Mouse (Mus musculus): Measurements from ENCODE around the gene Bcat1.

Gene Bcat1

DNA sequence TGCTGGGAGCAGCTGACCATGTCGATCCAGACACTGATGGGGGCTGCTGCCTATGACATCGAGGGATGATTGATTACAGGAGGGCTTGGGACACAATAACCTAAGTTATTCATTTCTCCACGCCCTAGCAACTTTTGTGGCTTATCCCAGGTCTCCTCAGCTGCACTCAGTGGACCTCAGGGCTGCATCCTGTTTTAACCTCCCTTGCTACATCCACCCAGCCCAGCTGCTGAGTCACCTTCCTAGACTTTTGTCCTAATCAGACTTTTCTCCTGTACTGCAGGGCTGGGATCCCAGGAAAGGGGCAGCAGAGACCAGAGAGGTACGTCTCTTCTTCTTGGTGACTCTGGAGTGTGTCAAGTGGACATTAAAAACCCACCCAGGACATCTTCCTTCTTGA, 19.9 kb downstream of the Bcat1 start:
- no peak for DNase-seq (ENCODE audit: low spot score)

DNA sequence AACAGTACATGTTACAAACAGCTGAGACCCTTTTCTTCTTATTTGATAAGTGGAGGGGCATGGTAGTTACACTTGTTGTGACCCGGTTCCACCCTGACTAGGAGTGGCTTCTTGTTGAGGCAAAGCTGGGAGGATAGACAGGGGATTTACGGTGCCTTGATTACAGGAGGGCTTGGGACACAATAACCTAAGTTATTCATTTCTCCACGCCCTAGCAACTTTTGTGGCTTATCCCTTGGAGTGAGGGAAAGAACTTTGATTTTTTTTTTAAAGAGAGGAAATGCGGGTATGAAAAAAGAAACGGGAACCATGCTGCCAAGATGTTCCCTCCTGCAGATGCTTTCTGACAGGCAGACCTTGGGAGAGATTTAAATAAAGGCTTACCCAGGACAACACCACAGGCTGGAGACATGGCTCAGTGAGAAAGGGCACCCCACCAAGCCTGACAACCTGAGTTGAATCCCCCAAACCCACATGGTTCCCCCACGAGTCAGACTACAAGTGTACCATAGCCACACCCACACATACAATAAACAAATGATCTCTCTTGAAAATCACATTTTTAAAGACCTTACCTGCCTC, 20.6 kb downstream of the Bcat1 start:
- DNase-seq (ENCODE audit: low spot score) = no peak

DNA sequence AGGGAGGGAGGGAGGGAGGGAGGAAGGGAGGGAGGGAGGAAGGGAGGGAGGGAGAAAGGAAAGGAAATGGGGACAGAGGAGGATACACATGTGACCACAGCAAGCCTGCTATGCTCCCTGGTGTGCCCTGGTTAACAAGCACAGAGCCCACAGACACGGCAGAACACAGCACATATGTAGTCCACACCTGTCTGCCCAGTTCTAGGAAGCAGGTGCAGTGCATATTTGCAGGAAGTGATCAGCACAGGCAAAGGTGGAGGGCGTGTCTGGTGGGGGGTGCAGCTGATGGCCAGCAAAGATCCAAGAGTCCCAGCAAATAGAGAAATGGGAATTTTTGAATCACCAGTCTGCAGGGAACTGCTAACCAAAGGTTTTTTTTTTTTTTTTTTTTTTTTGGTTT, 23.3 kb downstream of the Bcat1 start:
- DNase-seq (ENCODE audit: low spot score) = no peak

DNA sequence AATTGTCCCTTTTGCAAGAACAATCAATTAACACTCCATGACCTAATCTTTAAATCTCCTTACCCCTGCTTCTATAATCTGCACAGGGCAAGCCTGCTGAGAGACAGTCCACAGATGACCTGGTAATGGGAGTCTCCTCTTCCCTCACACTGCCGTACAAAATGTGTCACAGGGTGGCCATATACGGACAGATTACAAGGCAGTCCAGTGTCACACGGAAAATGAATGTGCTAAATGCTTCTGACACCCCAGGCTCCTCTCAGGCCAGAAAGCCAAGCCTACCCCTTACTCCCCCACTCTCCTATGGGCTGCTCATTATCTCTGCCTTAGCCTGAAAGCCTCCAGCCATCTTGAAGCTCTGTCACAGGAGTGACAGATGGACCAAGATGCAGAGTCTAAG, 25.1 kb downstream of the Bcat1 start:
- DNase-seq (ENCODE audit: low spot score) = no peak

DNA sequence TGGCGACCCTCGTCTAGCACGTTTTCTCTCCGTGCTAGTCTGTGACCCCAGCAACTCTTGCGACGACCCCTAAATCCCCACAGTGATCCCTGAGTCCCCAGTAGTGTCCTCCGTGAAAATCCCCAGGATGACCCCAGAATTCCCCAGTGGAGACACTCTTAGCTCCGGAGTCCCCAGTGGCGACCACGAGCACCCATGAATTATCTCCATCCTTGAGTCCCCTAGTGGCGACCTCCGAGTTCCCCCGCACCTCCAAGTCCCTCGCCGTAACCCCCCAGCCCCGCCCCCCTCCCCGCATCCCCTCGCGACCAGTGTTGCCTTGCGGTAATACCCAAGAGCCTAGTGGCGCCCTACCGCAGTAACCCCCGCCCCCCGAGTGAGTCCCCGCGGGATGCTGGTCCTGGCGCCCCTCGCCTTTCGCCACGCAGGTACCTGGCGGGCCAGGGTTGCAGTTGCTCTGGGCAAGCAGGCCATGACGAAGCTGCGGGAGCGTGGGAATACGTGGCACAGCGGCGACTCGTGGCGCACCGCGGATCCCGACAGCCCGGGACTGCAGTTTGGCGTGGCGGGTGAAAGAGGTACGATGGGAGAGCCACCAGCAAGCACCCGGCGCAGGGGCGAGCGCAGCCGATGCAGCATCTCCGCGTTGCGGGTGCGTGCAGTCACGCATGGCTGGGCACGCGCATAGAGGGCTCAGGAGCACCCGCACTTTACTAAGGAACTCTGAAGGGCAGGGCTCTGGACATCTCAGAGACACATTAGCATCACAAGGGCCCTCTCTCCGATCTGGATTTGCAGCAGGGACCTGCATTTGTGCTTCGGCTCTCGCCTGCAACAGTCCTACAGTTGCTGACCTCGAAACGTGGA, 27.6 kb downstream of the Bcat1 start:
- peak; percentile 41 for DNase-seq (ENCODE audit: low spot score)

DNA sequence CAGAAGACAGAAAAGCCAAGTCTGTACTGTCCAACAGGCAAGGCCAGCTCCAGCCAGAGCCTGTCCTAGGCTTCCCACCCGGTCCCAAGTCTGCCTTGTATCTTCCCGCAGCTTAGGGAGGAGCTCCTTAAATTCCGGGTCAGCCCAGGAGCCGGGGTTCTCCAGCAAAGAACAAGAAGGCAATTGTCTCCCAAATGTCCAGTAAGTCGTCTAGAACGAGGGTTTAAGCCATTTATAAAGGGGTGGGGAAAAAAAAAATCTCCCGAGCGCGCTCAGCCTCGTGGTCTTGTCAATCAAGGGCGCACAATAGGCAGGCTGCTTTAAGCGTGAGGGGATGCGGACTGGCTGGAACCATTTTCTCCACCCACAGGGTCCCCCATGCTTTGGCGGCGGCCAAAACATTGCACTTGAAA, 28.5 kb downstream of the Bcat1 start:
- peak; percentile 46 for DNase-seq (ENCODE audit: low spot score)

DNA sequence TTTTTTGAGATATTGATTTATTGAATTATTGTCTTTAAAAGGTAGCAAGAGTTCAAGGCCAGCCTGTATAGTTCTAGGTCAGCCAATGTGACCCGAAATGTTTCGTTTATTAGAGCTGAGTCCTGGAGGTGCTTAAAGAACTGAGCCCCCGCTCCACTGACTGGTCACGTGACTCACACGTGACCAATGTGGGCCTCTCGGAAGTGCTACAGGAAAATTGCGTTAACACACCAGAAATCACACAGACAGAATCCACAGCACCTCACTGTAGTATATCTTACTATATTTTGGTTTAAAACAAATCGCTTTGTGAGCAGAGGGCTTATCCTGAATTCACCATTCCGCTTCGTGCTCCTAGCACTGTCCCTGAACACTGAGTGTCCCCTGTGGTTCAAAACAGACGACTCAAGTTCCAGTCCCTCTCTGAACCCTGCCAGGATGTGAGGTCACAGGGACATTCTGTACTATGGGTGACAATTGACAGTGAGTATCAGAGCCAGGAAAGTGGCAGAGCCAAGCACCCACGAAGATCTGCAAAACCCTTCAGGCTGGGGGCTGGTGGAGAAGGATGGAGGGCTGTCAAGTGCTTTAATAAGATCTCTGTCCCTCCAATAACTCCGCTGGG, 29.6 kb downstream of the Bcat1 start:
- DNase-seq (ENCODE audit: low spot score) = peak; percentile 39

DNA sequence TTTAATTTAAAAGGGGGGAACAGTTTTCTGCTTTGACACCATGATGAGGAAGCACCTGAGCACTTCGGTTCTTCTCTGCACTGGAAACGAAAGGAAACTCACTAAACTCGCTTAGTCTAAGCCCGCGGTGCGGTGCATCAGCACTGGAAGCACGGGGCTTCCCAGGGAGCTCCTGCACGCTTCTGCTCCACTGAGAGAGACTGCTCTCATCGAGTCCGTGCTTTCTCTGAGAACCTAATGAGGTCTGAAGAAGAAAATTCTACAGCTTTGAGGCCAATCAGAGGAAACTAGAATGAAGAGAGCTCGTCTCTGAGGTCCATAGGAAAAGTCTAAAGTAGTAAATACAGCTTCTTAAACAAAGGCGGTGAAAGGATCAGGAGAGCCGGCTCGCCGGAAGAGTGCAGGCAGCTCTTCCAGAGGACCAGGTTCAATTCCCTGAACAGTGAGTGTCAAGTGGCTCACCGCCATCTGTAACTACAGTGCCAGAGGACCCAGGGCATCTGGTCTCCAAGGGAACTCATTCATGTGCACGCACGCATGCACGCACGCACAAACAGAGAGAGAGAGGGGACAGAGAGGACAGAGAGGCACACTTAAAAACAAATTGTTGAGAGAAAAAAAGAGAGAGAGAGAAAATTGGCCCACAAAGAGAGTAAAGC, 30.9 kb downstream of the Bcat1 start:
- no peak for DNase-seq (ENCODE audit: low spot score)

DNA sequence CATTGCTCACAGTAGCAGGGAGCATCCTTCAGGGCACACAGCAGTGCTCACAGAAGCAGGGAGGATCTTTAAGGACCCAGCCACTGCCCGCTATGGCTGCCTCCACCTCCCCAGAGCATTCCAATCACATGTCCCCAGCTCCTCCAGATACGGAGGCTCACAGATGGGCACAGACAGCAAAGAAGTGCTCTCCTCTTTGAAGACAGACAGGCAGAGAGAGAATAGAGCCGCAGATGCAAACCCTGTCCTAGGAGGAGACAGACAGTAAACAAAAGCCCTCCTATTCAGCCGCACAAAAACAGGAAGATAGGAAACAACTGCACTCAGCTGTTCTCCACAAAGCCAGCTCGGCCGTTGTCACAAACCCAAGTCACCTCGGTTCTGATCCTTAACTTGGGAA, 35.3 kb downstream of the Bcat1 start:
- no peak for DNase-seq (ENCODE audit: low spot score)

DNA sequence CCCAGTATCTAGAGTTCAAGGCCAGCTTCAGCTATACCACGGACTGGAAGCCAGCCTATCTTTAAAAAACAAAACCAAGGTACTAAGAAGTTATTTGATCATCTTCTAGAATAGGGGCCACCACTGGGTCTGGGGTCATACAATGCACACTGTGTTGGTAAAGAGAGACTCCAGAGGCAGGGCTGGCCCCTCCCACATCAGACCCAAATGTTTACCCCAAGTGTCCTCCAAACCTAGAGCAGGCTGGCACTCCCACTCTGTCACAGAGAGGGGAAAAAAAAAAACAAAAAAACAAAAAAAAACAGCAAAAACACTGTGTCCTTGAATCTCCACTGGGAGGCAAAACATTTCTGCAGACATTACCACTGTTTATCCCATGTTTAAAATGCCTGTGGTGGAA, 38.4 kb downstream of the Bcat1 start:
- DNase-seq (ENCODE audit: low spot score) = no peak

DNA sequence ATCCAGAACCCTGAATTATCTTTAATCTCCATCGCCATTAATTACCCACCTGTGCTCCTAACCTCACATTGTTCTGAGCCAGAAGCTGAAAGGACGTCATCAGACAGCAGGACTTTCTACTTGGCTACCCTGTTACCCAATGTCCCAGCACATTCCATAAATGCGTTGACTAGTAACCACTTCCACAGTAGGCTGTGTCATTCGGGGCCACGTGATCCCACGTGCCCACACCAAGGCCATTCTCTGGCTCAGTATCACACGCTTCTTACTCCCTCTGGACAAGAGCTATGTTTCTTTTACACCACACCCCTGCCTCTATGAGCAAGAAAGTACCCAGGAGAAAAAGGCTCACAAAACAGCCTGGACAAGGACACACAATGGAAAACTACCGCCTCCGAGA, 40.6 kb downstream of the Bcat1 start:
- DNase-seq (ENCODE audit: low spot score) = no peak

DNA sequence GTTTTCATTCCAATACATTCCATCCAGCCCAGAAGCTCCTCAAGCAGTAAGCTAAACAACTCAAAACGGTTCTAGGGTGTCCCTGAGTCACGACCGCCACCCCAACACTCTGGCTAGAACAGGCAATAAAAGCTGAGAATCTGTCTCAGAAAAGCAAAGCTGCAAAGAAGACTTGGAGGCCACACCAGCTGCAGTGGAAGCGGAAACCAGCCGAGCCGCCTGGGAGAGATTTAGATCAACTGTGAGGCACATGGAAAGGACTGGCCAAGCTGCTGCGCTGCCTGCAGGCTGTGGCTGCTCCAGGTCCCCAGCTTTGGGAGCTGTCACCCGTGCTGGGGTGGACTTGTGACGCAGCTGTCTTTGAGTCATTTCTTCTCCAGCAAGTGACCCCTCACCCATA, 45.4 kb downstream of the Bcat1 start:
- DNase-seq (ENCODE audit: low spot score) = no peak

DNA sequence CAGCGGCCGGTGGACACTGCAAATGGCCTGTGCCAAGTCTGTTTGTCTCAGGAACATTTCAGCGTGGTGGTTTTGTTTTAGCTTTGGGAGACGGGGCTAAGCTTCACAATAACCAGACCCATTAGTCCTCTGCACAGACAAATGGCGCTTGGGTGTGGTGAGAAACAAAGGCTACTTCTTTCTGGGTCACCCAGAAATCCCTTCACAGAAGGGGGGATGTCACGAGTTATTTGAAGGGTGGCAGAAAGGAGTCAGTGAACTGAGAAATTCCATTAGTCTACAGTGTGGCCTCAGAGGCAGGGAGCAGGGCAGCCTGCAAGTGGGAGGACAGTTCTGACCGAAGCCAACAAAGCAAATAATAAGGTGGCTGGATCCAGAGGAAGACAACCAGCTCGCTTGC, 52.0 kb downstream of the Bcat1 start:
- DNase-seq (ENCODE audit: low spot score) = no peak

DNA sequence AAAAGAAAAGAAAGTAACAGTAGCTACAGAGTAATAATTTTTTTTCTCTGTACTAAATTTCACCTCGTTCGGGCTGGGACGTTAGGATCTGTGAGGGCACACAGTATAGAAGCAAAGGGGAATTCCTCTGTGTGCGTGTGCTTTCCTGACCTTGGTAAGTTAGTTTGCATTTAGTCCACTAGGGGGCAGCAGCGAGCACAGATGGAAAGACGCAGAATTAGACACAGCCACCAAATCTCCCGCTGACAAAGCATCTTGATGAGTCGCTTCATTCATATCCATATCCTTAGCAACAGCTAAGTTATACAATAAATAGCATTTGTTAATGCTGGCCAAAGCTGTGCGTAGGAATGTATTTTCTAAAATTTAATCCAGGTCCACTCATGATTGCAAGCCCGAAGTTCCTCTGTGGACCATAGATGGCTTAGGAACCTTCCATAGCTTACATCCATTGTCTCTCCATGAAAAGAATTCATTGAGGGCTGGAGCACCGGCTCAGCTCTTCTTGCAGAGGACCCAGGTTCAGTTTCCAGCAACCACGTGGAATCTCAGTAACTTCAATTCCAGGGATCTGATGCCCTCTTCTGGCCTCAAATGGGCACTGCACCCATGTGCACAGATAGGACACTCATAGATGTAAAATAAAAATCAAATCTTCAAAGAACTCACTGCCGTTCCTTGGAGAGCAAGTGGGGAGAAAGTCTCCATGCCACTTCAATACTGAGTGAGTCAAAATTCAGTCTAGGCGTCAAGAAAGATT, 52.8 kb downstream of the Bcat1 start:
- DNase-seq (ENCODE audit: low spot score) = peak; percentile 51

DNA sequence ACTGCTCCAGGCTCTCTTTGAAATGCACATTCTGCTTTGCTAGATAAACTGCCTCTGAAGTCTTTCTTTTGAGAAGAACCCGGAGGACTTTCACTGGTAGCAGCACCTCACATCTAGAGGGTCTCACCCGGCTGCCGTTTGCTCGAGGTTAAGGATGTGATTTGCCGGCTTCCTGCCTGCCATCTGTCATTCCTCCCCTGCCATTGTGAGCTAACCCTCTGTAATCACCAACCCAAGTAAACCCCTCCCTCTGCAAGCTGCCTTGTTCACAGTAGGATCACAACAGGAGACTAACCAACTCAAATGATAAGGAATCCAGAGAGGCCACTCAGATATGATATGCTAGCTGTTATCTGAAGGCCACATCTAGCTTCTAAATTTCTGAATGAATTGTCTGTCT, 53.6 kb downstream of the Bcat1 start:
- no peak for DNase-seq (ENCODE audit: low spot score)

DNA sequence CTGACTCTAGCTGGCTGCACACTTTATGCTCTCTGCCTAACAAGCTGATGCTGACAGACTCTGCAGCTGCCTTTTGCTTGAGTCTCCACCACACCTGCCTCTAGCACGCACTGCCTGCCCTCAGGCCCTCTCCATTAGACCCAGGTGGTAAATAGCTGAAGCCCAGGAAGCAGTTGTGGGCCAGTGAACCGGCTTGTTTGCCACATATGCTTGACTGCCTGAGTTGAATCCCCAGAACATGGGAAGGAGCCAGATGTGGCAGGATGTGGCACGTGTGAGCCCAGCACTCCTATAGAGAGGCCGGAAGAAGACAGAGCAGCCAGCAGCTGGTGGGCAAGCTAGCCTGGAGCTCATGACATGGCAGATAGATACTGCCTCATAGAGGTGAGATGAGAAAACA, 55.4 kb downstream of the Bcat1 start:
- no peak for DNase-seq (ENCODE audit: low spot score)

DNA sequence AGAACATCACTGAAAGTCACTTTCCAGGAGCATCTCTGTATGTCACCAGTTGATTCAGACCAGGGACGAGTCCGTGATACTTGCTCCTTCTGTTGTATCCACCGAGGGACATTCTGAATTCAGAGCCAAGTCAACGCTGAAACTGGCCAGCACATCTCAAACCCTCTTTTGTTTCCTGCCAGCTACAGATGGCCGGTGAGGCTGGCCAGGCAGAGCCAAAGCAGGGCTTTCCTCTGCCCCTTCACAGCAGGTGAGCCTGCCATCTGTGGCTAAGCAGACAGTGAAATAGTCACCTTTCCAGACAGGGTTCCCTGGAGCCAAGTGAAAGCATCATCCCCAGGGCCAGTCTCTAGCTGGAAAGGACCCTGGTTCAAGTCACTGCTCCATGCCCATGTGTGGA, 57.7 kb downstream of the Bcat1 start:
- DNase-seq (ENCODE audit: low spot score) = no peak

DNA sequence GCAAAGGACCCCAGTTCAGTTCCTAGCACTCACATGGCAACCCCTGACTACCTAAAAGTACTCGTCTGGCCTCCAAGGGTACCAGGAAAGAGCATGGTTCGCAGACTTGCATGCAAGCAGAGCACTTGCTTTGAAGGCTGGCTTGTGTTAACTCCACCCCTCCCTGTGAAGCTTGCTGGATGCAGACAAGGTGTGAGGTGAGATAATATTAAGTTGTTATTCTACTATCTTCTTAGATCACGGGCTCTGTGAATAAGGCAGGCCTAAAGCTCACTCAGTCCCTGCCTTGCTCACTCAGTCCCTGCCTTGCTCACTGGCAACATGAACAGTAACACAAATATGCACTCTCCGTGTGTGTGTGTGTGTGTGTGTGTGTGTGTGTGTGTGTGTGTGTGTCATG, 58.5 kb downstream of the Bcat1 start:
- DNase-seq (ENCODE audit: low spot score) = no peak

DNA sequence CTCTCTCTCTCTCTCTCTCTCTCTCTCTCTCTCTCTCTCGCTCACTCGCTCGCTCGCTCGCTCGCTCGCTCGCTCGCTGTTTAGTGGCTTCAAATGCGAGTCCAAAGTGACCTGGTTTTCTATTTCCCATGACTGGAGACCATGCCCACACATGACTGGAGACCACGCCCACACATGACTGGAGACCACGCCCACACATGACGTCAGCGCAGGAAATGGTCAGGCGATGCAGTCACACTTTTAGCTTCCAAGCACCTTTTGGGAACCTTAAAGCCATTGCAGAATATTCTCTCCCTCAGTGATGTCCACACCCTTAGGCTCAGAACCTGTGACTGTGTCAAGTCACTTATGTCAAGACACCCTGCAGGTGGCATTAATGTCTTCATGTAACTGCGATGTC, 59.3 kb downstream of the Bcat1 start:
- DNase-seq (ENCODE audit: low spot score) = no peak

DNA sequence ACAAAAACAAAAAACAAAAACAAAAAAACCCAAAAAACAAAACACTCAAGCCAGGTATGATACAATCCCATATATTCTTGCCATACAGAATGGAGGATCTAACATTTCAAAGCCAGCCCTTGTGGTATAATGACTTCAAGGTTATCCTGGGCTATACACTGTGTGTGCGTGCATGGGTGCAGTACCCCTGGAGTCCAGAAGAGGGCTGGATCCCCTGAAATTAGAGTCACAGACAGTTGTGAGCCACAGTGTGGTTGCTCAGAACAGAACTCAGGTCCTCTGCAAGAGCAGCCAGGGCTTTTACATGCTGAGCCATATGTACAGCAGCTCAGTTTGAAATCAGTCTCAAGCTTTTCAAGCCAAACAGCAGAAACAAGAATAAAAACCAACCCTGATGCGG, 61.0 kb downstream of the Bcat1 start:
- no peak for DNase-seq (ENCODE audit: low spot score)

DNA sequence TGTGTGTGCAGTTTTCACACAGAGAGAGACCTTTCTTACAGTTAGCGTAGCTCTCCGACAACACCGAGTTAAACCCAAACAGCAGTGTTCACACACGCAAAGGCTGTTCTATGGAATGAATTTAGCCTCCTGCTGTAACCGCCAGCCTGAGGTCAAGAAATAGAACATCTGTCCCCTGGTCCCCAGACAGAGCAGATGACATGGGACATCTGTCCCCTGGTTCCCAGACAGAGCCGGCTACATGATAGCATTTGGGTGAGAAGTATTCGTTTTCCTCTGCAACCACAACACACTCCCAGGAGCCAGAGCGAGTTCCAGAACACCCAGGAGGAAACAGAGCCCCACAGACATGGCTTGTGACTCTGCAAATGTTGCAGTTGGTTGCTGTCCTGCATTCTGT, 63.3 kb downstream of the Bcat1 start:
- DNase-seq (ENCODE audit: low spot score) = no peak

DNA sequence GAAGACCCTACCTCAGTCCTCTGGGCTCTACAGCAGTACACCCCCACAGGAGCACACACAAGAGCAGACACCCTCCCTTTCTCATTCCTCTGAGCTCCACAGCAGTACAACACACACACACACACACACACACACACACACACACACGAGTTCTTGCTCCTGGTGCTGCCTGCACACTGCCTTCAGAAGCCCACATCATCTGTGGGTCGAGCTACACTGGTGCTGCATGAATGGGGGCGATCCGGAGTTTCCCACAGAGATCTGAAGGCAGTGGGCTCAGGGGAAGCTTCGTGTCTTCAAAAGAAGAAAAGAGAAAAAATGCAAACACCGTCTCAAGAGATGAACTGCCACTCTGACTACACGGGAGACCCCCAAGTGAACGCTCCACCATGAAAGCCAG, 64.8 kb downstream of the Bcat1 start:
- no peak for DNase-seq (ENCODE audit: low spot score)

Measured in layer of hippocampus, adult 11-12 months (tissue).